In the genomic region with DNA sequence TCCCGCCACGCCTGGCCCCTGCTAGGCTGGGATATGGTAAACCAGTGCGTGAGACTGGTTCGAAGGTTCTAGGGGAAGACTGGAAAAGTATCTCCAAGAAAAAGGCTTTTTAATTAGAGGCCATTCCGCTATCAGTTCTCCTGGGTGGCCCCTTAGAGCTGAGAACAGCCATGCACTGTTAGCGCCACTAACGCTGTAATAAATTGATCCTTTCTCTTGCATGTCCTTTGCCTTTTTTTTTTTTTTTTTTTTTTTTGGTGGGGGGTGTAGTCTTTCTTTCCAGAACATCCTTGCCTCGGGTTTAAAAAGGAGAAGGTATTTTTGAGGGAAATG, we compare ENCODE assay signal across 12 mouse cellular contexts. TPM values are rescaled to one million over a fixed set of nuclear protein-coding genes. Genes with fewer than 3 reads are reported as not detected.
DNase-seq lines count a peak whose midpoint lies in the region; ATAC-seq and TF ChIP-seq lines count a peak whose summit lies in the region.
"Had no signal": no experiment of that assay in that cellular context is flagged by ENCODE, and none has a peak within 500 bp of the region (broad histone marks: within the 10 kb centered on the region; RNA-seq: fewer than 3 reads in every experiment).

No protein-coding gene starts in this region.

- H3K27me3 ChIP-seq in kidney, embryonic 16.5 days (ENCODE audit: insufficient read depth, low read length): no peaks in the 10 kb centered on the region
- H3K27me3 ChIP-seq in embryonic facial prominence, embryonic 15.5 days: no peaks in the 10 kb centered on the region
- no peaks in the 10 kb centered on the region for H3K27me3 ChIP-seq in hindbrain, postnatal 0 days (ENCODE audit: insufficient read depth, low read length)
- no peaks in the 10 kb centered on the region for H3K27me3 ChIP-seq in midbrain, embryonic 16.5 days (ENCODE audit: control insufficient read depth, insufficient read depth, low read depth, low read length)

- DNase-seq in kidney, adult 8-10 months: no peak
- no peak for DNase-seq in hindbrain, postnatal 0 days (ENCODE audit: low spot score)
- DNase-seq in cerebellum, postnatal 36 days: no peak
- DNase-seq in testis, postnatal 14 days (ENCODE audit: low spot score): no peak
- no peak for DNase-seq in urinary bladder, postnatal 4 days (ENCODE audit: low spot score in 2 of 2)
- DNase-seq: adrenal gland, postnatal 25 days; lung, adult 18-20 months had no signal

- H3K4me2 ChIP-seq in kidney, embryonic 16.5 days (replicated peaks; ENCODE audit: low read depth, low read length): peak overlapping the region; percentile 39
- peak overlapping the region; percentile 43 for H3K4me2 ChIP-seq in embryonic facial prominence, embryonic 15.5 days (replicated peaks)
- peak overlapping the region; percentile 42 for H3K4me2 ChIP-seq in hindbrain, postnatal 0 days (ENCODE audit: low read depth, low read length)
- H3K4me2 ChIP-seq in midbrain, embryonic 16.5 days (ENCODE audit: low read length): peak overlapping the region; percentile 46

- no peak overlapping the region for H3K27ac ChIP-seq in kidney, embryonic 16.5 days (ENCODE audit: low read length)
- H3K27ac ChIP-seq in embryonic facial prominence, embryonic 15.5 days (replicated peaks): no peak overlapping the region
- H3K27ac ChIP-seq in hindbrain, postnatal 0 days: no peak overlapping the region
- H3K27ac ChIP-seq in midbrain, embryonic 16.5 days (ENCODE audit: low read length): 0 out of 2 replicates have a peak overlapping the region, but pooled peaks have one; percentile 8

- no peaks in the 10 kb centered on the region for H3K36me3 ChIP-seq in kidney, embryonic 16.5 days (ENCODE audit: insufficient read depth, low read length)
- H3K36me3 ChIP-seq in embryonic facial prominence, embryonic 15.5 days: no peaks in the 10 kb centered on the region
- H3K36me3 ChIP-seq in hindbrain, postnatal 0 days (ENCODE audit: insufficient read depth, low read length): no peaks in the 10 kb centered on the region
- no peaks in the 10 kb centered on the region for H3K36me3 ChIP-seq in midbrain, embryonic 16.5 days (ENCODE audit: control insufficient read depth, insufficient read depth, low read length)
- H3K36me3 ChIP-seq: G1E had no signal

- ATAC-seq in kidney, embryonic 16.5 days (ENCODE audit: low FRiP score, low TSS enrichment): no peak
- no peak for ATAC-seq in embryonic facial prominence, embryonic 15.5 days (ENCODE audit: insufficient number of reproducible peaks, low FRiP score, low TSS enrichment, low read depth)
- 0 out of 2 replicates have a peak, but pooled peaks have one; percentile 1 for ATAC-seq in hindbrain, postnatal 0 days
- no peak for ATAC-seq in midbrain, embryonic 16.5 days
- ATAC-seq: inflammation-experienced regulatory T-cells, adult 6 months had no signal

- 0 out of 2 replicates have a peak overlapping the region, but pooled peaks have one; percentile 9 for H3K4me3 ChIP-seq in kidney, embryonic 16.5 days (ENCODE audit: low read length)
- peak overlapping the region; percentile 16 for H3K4me3 ChIP-seq in embryonic facial prominence, embryonic 15.5 days (replicated peaks)
- no peak overlapping the region for H3K4me3 ChIP-seq in hindbrain, postnatal 0 days (ENCODE audit: low read length)
- H3K4me3 ChIP-seq in midbrain, embryonic 16.5 days (ENCODE audit: low read depth, low read length): no peak overlapping the region

- 33% methylated on average over 8 of the region's 8 CpGs for WGBS in kidney, embryonic 16.5 days
- WGBS in embryonic facial prominence, embryonic 15.5 days: 19% methylated on average over 8 of the region's 8 CpGs
- WGBS in hindbrain, postnatal 0 days: 40% methylated on average over 8 of the region's 8 CpGs
- WGBS in midbrain, embryonic 16.5 days: 23% methylated on average over 8 of the region's 8 CpGs

- no peak for TF ChIP-seq CTCF in hindbrain, postnatal 0 days (IDR thresholded peaks at IDR 0.05; ENCODE audit: low read depth)

- H3K9me3 ChIP-seq in kidney, embryonic 16.5 days (ENCODE audit: low read length): no peaks in the 10 kb centered on the region
- H3K9me3 ChIP-seq in embryonic facial prominence, embryonic 15.5 days (replicated peaks): no peaks in the 10 kb centered on the region
- H3K9me3 ChIP-seq in hindbrain, postnatal 0 days (ENCODE audit: low read length): no peaks in the 10 kb centered on the region
- no peaks in the 10 kb centered on the region for H3K9me3 ChIP-seq in midbrain, embryonic 16.5 days (replicated peaks; ENCODE audit: control insufficient read depth, low read length, poor library complexity, severe bottlenecking)

- H3K9ac ChIP-seq in kidney, embryonic 16.5 days (replicated peaks; ENCODE audit: low read length): no peak overlapping the region; the same call in 1 of the 2 replicates
- H3K9ac ChIP-seq in embryonic facial prominence, embryonic 15.5 days: no peak overlapping the region
- no peak overlapping the region for H3K9ac ChIP-seq in hindbrain, postnatal 0 days (replicated peaks; ENCODE audit: low read length)
- H3K9ac ChIP-seq in midbrain, embryonic 16.5 days (ENCODE audit: low read depth, low read length): 0 out of 2 replicates have a peak overlapping the region, but pooled peaks have one; percentile 25

- H3K4me1 ChIP-seq in kidney, embryonic 16.5 days (ENCODE audit: insufficient read depth, low read length): peaks cover 25% of the 10 kb centered on the region
- peaks cover 10% of the 10 kb centered on the region; the same call in 1 of the 2 replicates for H3K4me1 ChIP-seq in embryonic facial prominence, embryonic 15.5 days
- H3K4me1 ChIP-seq in hindbrain, postnatal 0 days (ENCODE audit: insufficient read depth, low read length): no peaks in the 10 kb centered on the region
- peaks cover 12% of the 10 kb centered on the region for H3K4me1 ChIP-seq in midbrain, embryonic 16.5 days (ENCODE audit: control insufficient read depth, insufficient read depth, low read length)

RNA-seq across cellular contexts. Expression of a gene that starts 32.6 kb away (rescaled TPM):
- 14.5 and 15.4 TPM in 2 replicates for polyA plus RNA-seq in kidney, embryonic 16.5 days (2015; fragmentation: Nextera tagmentation; extraction: Ambion mirVana)
- 56.8 and 61.7 TPM in 2 replicates for polyA plus RNA-seq in embryonic facial prominence, embryonic 15.5 days (2015; fragmentation: Nextera tagmentation; extraction: Ambion mirVana)
- total RNA-seq in hindbrain, postnatal 0 days (2014; rRNA removed): 701 and 894 TPM in 2 replicates
- polyA plus RNA-seq in hindbrain, postnatal 0 days (2015; fragmentation: Nextera tagmentation; extraction: Ambion mirVana): 415 and 425 TPM in 2 replicates
- 213 and 240 TPM in 2 replicates for polyA plus RNA-seq in midbrain, embryonic 16.5 days (2015; fragmentation: Nextera tagmentation; extraction: Ambion mirVana)
- total RNA-seq: G1E had no signal
- polyA plus RNA-seq: G1E had no signal

Comparison
In these comparisons a context has a peak if more than half of its experiments do, and no peak if none do; other contexts are left out.
1. H3K4me3 ChIP-seq: peak in kidney, embryonic 16.5 days (single experiment) and embryonic facial prominence, embryonic 15.5 days (single experiment); none in hindbrain, postnatal 0 days (single experiment) and midbrain, embryonic 16.5 days (single experiment).
2. Peak in every context shown above with its lines, with median percentiles within 50 percentile points of each other: H3K4me2 ChIP-seq.